Mouse (Mus musculus) C2C12 (cell line): ENCODE results near the gene Gng8.

Source experiments
- CTCF ChIP-seq: IDR thresholded peaks from one replicate; pipeline ENCODE4 v1.5.1; 2011; ENCODE audit not compliant: control insufficient read depth, insufficient read depth, insufficient read length
- FOSL1 ChIP-seq: IDR thresholded peaks from one replicate; pipeline ENCODE4 v1.8.0; 2011; ENCODE audit warnings: mild to moderate bottlenecking, low read length; ENCODE audit not compliant: poor library complexity, insufficient read depth, severe bottlenecking
- MAX ChIP-seq: IDR thresholded peaks from one replicate; pipeline ENCODE4 v1.6.1; 2011; ENCODE audit warnings: mild to moderate bottlenecking, control low read depth
- MYOD1 ChIP-seq: IDR thresholded peaks from one replicate; pipeline ENCODE4 v1.6.1; 2011; ENCODE audit warnings: low read depth; ENCODE audit not compliant: control insufficient read depth, insufficient read length
- MYOG ChIP-seq: IDR thresholded peaks from one replicate; pipeline ENCODE4 v1.6.1; 2011; ENCODE audit not compliant: control insufficient read depth, insufficient read length; ENCODE audit errors: extremely low read depth

DNA sequence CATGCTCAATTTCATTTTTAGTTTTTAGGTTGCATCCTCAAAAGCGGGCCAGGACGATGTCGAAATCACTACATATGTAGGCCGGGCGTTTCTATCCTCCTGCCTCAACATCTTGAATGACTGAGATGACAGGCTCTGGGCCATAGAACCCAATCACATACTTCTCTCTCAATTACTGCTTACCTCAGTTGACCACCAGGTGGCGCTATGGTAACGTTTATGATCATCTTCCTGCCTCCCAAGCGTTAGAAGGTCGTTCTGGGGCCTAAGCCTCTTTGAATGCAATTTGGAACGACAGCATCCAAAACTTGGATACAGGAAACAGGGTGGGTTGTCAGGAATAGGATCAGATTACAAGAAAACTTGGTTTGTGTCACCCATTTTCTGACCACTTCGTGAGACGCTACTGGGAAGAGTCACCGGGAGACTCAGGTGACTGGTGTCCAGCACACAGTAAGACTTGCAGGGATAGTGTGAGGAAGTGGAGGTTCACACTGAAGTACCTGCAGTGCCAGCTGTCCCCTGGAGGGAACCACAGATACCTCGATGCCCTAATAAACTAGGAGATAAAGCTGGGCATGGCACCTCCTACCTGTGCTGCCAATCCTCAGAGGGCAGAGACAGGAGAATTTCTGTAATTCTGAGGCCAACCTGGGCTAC is 40.5 kb downstream of the Gng8 start:
- TF ChIP-seq CTCF (peak; percentile 12), FOSL1 (no peak), MAX (no peak), MYOD1 (no peak), MYOG (no peak)
